Mouse (Mus musculus) E14TG2a.4 (cell line): ENCODE results near the gene Ffar2.

ENCODE experiments used
- CTCF ChIP-seq: conservative IDR thresholded peaks from 2 replicates; pipeline ENCODE4 v1.5.1; 2014; ENCODE audit warnings: low read length
- POU5F1 ChIP-seq: IDR thresholded peaks from 2 replicates; pipeline ENCODE4 v1.6.1; 2014; ENCODE audit warnings: low read length, borderline replicate concordance

DNA sequence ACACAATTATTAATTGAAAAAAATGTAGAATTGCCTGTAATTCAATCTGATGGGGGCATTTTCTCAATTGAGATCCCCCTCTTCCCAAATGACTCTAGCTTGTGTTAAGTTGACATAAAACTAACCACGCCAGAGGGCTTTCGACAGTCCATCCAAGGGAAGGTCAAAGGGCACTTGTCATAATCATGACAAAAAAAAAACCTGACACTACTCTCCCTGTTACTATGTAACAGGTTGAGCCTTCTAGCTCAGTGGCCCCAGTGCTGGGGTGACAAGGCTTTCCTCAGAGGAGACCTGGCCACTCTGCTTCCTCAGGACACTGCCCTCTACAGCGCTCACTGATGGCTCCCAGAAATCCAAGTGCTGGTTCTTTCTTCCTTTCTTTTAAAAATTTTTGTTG, 731 bp upstream of the Ffar2 start:
- TF ChIP-seq CTCF (no peak), POU5F1 (no peak)
